Mouse (Mus musculus) heart, embryonic 13.5 days (tissue): ENCODE results near the gene Olfr970. TPM values are rescaled to one million over a fixed set of nuclear protein-coding genes. Genes with fewer than 3 reads are reported as not detected.
"Not testable (repeated sequence)": the region's sequence is repeated elsewhere in the genome, so short reads cannot be mapped to it uniquely, and the experiment has no call there.

Source experiments
- ATAC-seq: fragments of 200-750 bp; cut with Nextera tagmentation; 2 replicates; pipeline ENCODE4 v1.8.0; 2017; ENCODE audit warnings: moderate TSS enrichment; ENCODE audit not compliant: insufficient number of reproducible peaks, low FRiP score, low TSS enrichment; ENCODE audit errors: extremely low read depth
- H3K27ac ChIP-seq: fragments of 300-500 bp; sonication (generic); replicated peaks from 2 replicates; pipeline ENCODE4 v1.5.1; 2015; ENCODE audit warnings: moderate library complexity, mild to moderate bottlenecking, inconsistent platforms
- H3K27me3 ChIP-seq: fragments of 300-500 bp; sonication (generic); replicated peaks from 2 replicates; pipeline ENCODE4 v1.6.1; 2015; ENCODE audit warnings: mild to moderate bottlenecking, inconsistent platforms
- H3K36me3 ChIP-seq: fragments of 300-500 bp; sonication (generic); 2 replicates; pipeline ENCODE4 v1.6.1; 2015; ENCODE audit warnings: mild to moderate bottlenecking, inconsistent platforms
- H3K4me1 ChIP-seq: fragments of 300-500 bp; sonication (generic); 2 replicates; pipeline ENCODE4 v1.6.1; 2015; ENCODE audit warnings: inconsistent platforms
- H3K4me2 ChIP-seq: fragments of 300-500 bp; sonication (generic); 2 replicates; pipeline ENCODE4 v1.6.1; 2015; ENCODE audit warnings: inconsistent platforms, mild to moderate bottlenecking, moderate library complexity
- H3K4me3 ChIP-seq: fragments of 300-500 bp; sonication (generic); 2 replicates; pipeline ENCODE4 v1.5.1; 2015; ENCODE audit warnings: moderate library complexity, mild to moderate bottlenecking, inconsistent platforms
- H3K9ac ChIP-seq: fragments of 300-500 bp; sonication (generic); 2 replicates; pipeline ENCODE4 v1.6.1; 2015; ENCODE audit warnings: inconsistent platforms, mild to moderate bottlenecking, moderate library complexity
- H3K9me3 ChIP-seq: fragments of 300-500 bp; sonication (generic); 2 replicates; pipeline ENCODE4 v1.6.1; 2016; ENCODE audit warnings: inconsistent platforms
- WGBS: fragments of 180-500 bp; shearing (Covaris S2); methylation state at CpG from one replicate; pipeline ENCODE4 v1.1.7; 2015; ENCODE audit warnings: mixed read lengths; 5-methylcytosine and 5-hydroxymethylcytosine counted together
- polyA plus RNA-seq: library from polyadenylated mRNA; unstranded; fragments of >200 nt; fragmentation: Nextera tagmentation; extraction: Ambion mirVana; gene quantifications from 2 replicates; pipeline ENCODE4 v1.2.1, GENCODE M21; 2015

The Olfr970 gene
- not detected in 2 replicates for polyA plus RNA-seq

GRCm38 (mm10) chr9:39808560-39808959 is at the start of gene Olfr970:
Gene Olfr970 (plus strand): TSS chr9:39808860.
- ATAC-seq = no peak
- Histone ChIP-seq H3K27me3 (no peaks in the 10 kb centered on the region), H3K36me3 (no peaks in the 10 kb centered on the region), H3K9ac (no peak within 1 kb of the TSS), H3K4me2 (no peak within 1 kb of the TSS), H3K4me1 (no peaks in the 10 kb centered on the region), H3K9me3 (no peaks in the 10 kb centered on the region), H3K4me3 (no peak within 1 kb of the TSS), H3K27ac (no peak within 1 kb of the TSS)
- 65% methylated on average over 4 of the region's 4 CpGs for whole genome bisulfite sequencing

DNA sequence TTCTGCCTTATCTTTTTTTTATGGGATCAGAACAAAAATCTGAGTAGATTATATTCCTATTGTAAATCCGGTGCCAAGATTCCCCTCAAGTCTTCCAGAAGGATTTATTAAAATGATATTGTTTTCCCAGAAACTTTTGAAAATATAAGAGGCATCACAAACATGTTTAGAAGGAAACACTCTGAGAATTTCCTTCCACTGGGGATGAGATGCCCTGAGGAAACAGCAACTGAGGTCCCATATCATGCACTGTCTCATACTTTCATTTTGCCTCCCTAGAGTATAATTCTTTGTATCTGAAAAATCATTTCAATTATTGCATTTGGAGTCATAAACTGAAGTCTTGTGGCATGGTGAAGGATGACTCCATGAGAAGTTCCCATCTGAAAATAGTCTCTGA is 25.5 kb upstream of the Olfr970 start, which contains the start of gene Olfr968:
Olfr968 (minus strand) TSS at position 101 of the 400 bp plus-strand sequence.
- no peak within 1 kb of the TSS for H3K27ac ChIP-seq
- no peak within 1 kb of the TSS for H3K9ac ChIP-seq
- no peaks in the 10 kb centered on the region for H3K36me3 ChIP-seq
- ATAC-seq = no peak
- no peaks in the 10 kb centered on the region for H3K9me3 ChIP-seq
- H3K4me3 ChIP-seq = no peak within 1 kb of the TSS
- 66% methylated on average over 1 of the region's 1 CpGs for WGBS
- no peak within 1 kb of the TSS for H3K4me2 ChIP-seq
- H3K27me3 ChIP-seq = no peaks in the 10 kb centered on the region
- H3K4me1 ChIP-seq = no peaks in the 10 kb centered on the region

DNA sequence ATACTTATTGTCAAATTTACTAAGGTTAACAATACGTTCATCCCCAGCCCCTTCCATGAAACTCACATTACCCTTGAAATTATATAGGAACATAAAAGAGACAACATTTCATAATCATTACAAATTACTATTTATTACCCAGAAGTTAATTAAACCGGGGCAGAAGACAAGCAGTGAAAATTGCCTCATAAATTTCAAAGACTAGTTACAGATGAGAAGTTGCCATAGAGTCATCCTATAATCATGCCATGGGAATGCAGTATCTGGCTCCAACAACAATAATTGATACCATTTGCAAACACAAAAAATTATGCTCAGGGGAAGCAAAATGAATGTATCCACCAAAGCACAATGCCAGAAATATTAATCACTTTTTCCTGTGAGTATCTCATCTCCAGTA is 18.1 kb upstream of the Olfr970 start, which contains the start of gene Olfr969:
Olfr969 (plus strand) TSS at position 388 of the 400 bp plus-strand sequence.
- Histone ChIP-seq H3K9ac (no peak within 1 kb of the TSS), H3K27me3 (no peaks in the 10 kb centered on the region)
- no peak for ATAC-seq

GRCm38 (mm10) chr9:39836576-39836975 is 27.9 kb downstream of the Olfr970 start, which contains the start of gene Olfr971:
Gene Olfr971 (plus strand): TSS chr9:39836876.
- ATAC-seq, H3K4me1 ChIP-seq: not testable (repeated sequence)
- 71% methylated on average over 2 of the region's 2 CpGs for WGBS

More for the DNA sequence above, 18.1 kb upstream of the Olfr970 start, which contains the start of gene Olfr969:
- H3K27ac ChIP-seq = no peak within 1 kb of the TSS
- H3K9me3 ChIP-seq = no peaks in the 10 kb centered on the region
- no peaks in the 10 kb centered on the region for H3K4me1 ChIP-seq
- 60% methylated on average over 2 of the region's 2 CpGs for WGBS
- no peak within 1 kb of the TSS for H3K4me2 ChIP-seq
- no peak within 1 kb of the TSS for H3K4me3 ChIP-seq
- H3K36me3 ChIP-seq = no peaks in the 10 kb centered on the region

GRCm38 (mm10) chr9:39866122-39866521 is 57.5 kb downstream of the Olfr970 start, which contains the start of gene Olfr972:
Gene Olfr972 (plus strand): TSS chr9:39866422.
- Histone ChIP-seq H3K27ac (no peak within 1 kb of the TSS), H3K9me3 (no peaks in the 10 kb centered on the region), H3K4me2 (no peak within 1 kb of the TSS), H3K9ac (no peak within 1 kb of the TSS), H3K27me3 (no peaks in the 10 kb centered on the region), H3K4me3 (no peak within 1 kb of the TSS), H3K36me3 (no peaks in the 10 kb centered on the region), H3K4me1 (no peaks in the 10 kb centered on the region)
- 56% methylated on average over 2 of the region's 2 CpGs for WGBS
- ATAC-seq = no peak

More at GRCm38 (mm10) chr9:39836576-39836975, 27.9 kb downstream of the Olfr970 start, which contains the start of gene Olfr971:
- H3K9me3 ChIP-seq, H3K4me2 ChIP-seq, H3K27ac ChIP-seq, H3K9ac ChIP-seq, H3K27me3 ChIP-seq, H3K4me3 ChIP-seq, H3K36me3 ChIP-seq: not testable (repeated sequence)

Other genes starting within 250 kb of the Olfr970 start
- gene Olfr959, start 233.3 kb upstream of the Olfr970 start, polyA plus RNA-seq = not detected in 2 replicates
- gene AW551984, start 204.5 kb upstream of the Olfr970 start, polyA plus RNA-seq = 10.3 and 10.8 TPM in 2 replicates
- gene Olfr148, start 198.2 kb upstream of the Olfr970 start, polyA plus RNA-seq = not detected in 2 replicates
- not detected in 2 replicates for gene Olfr960, start 187.5 kb upstream of the Olfr970 start, polyA plus RNA-seq
- not detected in 2 replicates for gene Olfr961, start 163.8 kb upstream of the Olfr970 start, polyA plus RNA-seq
- gene Olfr963, start 141.7 kb upstream of the Olfr970 start, polyA plus RNA-seq = not detected in 2 replicates
- gene Olfr149, start 101.7 kb upstream of the Olfr970 start, polyA plus RNA-seq = not detected in 2 replicates
- gene Olfr965, start 97.5 kb upstream of the Olfr970 start, polyA plus RNA-seq = not detected in 2 replicates
- gene Olfr150, start 77.9 kb upstream of the Olfr970 start, polyA plus RNA-seq = not detected in 2 replicates
- gene Olfr967, start 62.6 kb upstream of the Olfr970 start, polyA plus RNA-seq = not detected in 2 replicates
- not detected in 2 replicates for gene Olfr968, start 25.6 kb upstream of the Olfr970 start, polyA plus RNA-seq
- not detected in 2 replicates for gene Olfr969, start 17.9 kb upstream of the Olfr970 start, polyA plus RNA-seq
- gene Olfr971, start 28.0 kb downstream of the Olfr970 start, polyA plus RNA-seq = not detected in 2 replicates
- not detected in 2 replicates for gene Olfr972, start 57.6 kb downstream of the Olfr970 start, polyA plus RNA-seq
- not detected in 2 replicates for gene Olfr229, start 98.5 kb downstream of the Olfr970 start, polyA plus RNA-seq
- gene Olfr974, start 128.6 kb downstream of the Olfr970 start, polyA plus RNA-seq = not detected in 2 replicates
- not detected in 2 replicates for gene Olfr975, start 143.2 kb downstream of the Olfr970 start, polyA plus RNA-seq
- gene Olfr976, start 152.3 kb downstream of the Olfr970 start, polyA plus RNA-seq = not detected in 2 replicates
- gene Olfr978, start 183.3 kb downstream of the Olfr970 start, polyA plus RNA-seq = not detected in 2 replicates
- gene Olfr979, start 194.6 kb downstream of the Olfr970 start, polyA plus RNA-seq = not detected in 2 replicates
- not detected in 2 replicates for gene Olfr980, start 200.7 kb downstream of the Olfr970 start, polyA plus RNA-seq
- gene Olfr981, start 212.6 kb downstream of the Olfr970 start, polyA plus RNA-seq = not detected in 2 replicates